Mouse (Mus musculus): Measurements from ENCODE around the gene Slc16a4.

Gene Slc16a4

DNA sequence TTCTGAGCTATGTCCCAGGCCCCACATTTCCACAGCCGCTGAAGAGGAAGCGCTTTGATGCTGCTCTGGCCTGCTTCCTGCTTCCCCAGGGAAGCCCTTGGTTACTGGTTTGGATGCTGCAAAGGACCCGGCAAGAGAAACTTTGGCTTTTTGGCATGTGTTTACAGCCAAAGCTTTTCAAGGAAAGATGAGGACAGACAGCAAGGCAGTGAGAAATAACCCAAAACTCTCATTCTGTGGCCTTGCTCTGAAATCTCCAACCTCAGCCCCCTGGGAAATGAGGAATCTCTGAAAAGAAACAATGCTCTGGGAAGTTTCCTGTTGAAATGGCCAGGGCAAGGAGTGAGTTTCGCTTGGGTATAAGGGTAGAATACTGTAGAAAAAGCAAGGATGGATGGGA lies 69.3 kb downstream of the Slc16a4 start:
- no peak for DNase-seq (ENCODE audit: low spot score in 2 of 2)

Measured in right cerebral cortex, adult 2 months (tissue).